Mouse (Mus musculus) small intestine, adult 2 months (tissue): ENCODE measurements around the gene Zbtb25.

Experiments used
- CTCF ChIP-seq: fragments of 200-500 bp; IDR thresholded peaks from 2 replicates; pipeline ENCODE4 v1.5.1; 2012; ENCODE audit warnings: low read depth, mild to moderate bottlenecking, control low read depth, inconsistent platforms, low read length, moderate library complexity, mixed read lengths; ENCODE audit not compliant: insufficient replicate concordance, insufficient read length; ENCODE audit errors: extremely low read depth
- POLR2A ChIP-seq: fragments of 200-500 bp; IDR thresholded peaks from 2 replicates; pipeline ENCODE4 v1.6.1; 2012; ENCODE audit warnings: low read depth, mild to moderate bottlenecking, control low read depth, inconsistent platforms, low read length, moderate library complexity

- TF ChIP-seq CTCF: no peak
- no peak for TF ChIP-seq POLR2A
These were observed 8.5 kb downstream of the Zbtb25 start for GRCm38 (mm10) chr12:76360868-76361267.
